Mouse (Mus musculus): Measurements from ENCODE around the gene Tenm4. TPM values are rescaled to one million over a fixed set of nuclear protein-coding genes. Genes with fewer than 3 reads are reported as not detected.

Gene Tenm4
- total RNA-seq, 2 experiments from 2014 or later, result 111 to 131 TPM

DNA sequence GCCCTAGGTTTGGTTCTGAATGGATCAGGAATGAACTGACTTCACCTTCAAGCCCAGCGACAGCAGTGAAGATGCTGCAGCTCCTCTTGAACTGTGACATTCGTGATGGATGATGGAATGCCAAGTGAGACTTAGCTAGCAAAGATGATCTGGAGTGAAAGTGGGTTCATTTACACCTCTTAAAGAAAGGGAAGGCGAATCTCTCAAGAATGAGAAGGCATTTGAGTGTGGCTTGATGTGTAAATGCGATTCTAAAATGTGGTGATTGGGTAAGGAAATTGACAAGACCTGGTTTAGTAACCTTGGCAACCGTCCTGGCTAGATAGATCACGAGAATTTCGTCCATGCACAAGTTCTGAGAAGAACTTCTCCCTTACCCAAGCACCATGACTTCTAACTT, 321.6 kb downstream of the Tenm4 start:
- no peak for DNase-seq (ENCODE audit: low spot score in 2 of 2)
- H3K4me3 ChIP-seq, result no peak overlapping the region
- H3K27ac ChIP-seq, result no peak overlapping the region
- TF ChIP-seq CTCF (conservative IDR thresholded peaks at IDR 0.05), result no peak

- Histone ChIP-seq H3K4me3 (no peak overlapping the region), H3K27ac (no peak overlapping the region)
- DNase-seq (ENCODE audit: low spot score in 2 of 2), result no peak
- TF ChIP-seq CTCF (conservative IDR thresholded peaks at IDR 0.05), result no peak
Measured at GRCm38 (mm10) chr7:96494057-96494456, 323.0 kb downstream of the Tenm4 start.

DNA sequence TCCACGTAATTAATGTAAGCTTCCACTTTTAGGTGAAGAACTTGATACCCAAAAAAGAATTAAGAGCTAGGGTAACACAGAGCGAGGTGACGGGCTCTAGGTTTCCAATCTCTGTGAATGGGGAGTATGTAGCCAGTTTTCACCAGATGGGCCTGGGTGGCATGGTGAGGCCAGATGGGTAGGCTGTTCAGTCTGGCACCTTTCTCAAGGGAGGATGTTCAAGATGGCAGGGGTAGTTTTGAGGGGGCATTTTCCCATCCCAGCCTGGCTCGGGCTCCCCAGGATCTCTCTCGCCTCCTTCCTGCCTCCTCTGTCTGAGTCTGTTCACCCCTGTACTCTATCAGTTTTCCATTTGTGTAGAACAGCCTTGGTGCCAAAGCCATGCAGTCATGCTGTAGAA, 329.1 kb downstream of the Tenm4 start:
- no peak overlapping the region for H3K27ac ChIP-seq
- TF ChIP-seq CTCF (conservative IDR thresholded peaks at IDR 0.05), result no peak
- no peak overlapping the region for H3K4me3 ChIP-seq
- DNase-seq (ENCODE audit: low spot score in 2 of 2), result peak; percentile 31 to 39

DNA sequence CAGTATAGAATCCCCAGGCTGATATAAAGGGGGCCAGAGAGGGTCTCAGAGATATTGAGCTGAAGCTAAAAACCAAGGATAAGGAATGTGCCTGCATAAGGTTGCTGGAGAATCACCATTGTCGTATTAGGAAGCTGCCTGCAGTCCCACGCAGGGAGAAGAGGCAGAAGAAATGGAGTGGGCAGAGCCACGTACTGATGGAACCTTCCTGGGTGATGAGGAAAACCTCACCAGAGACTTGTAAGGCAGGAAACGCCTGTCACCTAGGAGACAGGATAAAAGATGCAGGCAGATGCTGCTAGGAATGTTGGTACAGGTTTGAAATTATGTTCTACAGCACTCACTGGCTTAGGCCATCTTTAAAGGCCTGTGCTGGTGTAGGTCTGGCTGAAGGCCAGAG, 329.8 kb downstream of the Tenm4 start:
- H3K4me3 ChIP-seq, result no peak overlapping the region
- no peak for DNase-seq (ENCODE audit: low spot score in 2 of 2)
- no peak for TF ChIP-seq CTCF (conservative IDR thresholded peaks at IDR 0.05)
- no peak overlapping the region for H3K27ac ChIP-seq

GRCm38 (mm10) chr7:96502321-96502973, 331.4 kb downstream of the Tenm4 start:
- TF ChIP-seq CTCF (conservative IDR thresholded peaks at IDR 0.05), result no peak

DNA sequence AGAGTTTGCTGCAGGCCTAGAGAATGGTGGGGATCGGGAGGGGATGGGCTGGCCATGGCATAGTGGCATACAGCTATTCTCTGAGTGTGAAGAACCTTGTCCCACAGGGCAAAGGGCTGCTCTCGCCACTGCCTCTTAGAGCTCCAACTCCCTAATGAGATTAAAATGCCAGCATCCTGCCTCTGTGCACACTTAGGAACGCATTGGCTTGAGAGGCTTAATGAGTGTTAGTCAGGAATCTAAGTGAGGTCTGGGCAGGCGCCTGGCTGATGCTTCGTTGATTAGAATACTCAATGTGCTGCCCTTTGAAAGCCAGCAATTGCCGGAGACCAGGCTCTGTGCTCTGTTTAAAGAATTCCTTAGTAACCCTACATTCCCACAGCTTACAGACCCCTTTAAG, 334.5 kb downstream of the Tenm4 start:
- DNase-seq (ENCODE audit: low spot score in 2 of 2), result peak in 1 of 2 experiments; percentile 17
- no peak overlapping the region for H3K4me3 ChIP-seq
- TF ChIP-seq CTCF (conservative IDR thresholded peaks at IDR 0.05), result no peak
- no peak overlapping the region for H3K27ac ChIP-seq

More at GRCm38 (mm10) chr7:96502321-96502973, 331.4 kb downstream of the Tenm4 start:
- DNase-seq (ENCODE audit: low spot score in 2 of 2), result no peak
- no peak overlapping the region for H3K27ac ChIP-seq
- H3K4me3 ChIP-seq, result no peak overlapping the region

DNA sequence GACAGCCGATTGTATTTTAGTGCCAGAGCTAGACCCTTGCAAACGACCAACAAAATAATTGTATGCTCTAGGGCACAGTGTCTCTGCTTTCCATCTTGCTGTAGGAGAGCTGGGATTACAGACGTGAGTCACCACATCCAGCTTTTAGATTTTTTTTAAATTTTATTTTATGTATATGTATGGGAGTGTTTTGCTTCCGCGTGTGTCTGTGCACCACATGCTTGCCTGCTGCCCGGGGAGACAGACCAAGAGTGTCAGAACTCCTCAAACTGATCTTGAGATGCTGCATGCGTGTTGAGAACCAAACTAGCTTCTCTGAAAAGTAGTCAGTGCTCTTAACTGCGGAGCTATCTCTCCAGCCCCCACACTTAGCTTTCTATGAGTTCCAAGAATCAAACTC, 336.0 kb downstream of the Tenm4 start:
- Histone ChIP-seq H3K27ac (no peak overlapping the region), H3K4me3 (no peak overlapping the region)
- no peak for DNase-seq (ENCODE audit: low spot score in 2 of 2)
- no peak for TF ChIP-seq CTCF (conservative IDR thresholded peaks at IDR 0.05)

- no peak overlapping the region for H3K27ac ChIP-seq
- no peak for TF ChIP-seq CTCF (conservative IDR thresholded peaks at IDR 0.05)
- DNase-seq (ENCODE audit: low spot score in 2 of 2), result no peak
- H3K4me3 ChIP-seq, result no peak overlapping the region
Measured at GRCm38 (mm10) chr7:96510396-96510795, 339.4 kb downstream of the Tenm4 start.

- no peak for TF ChIP-seq CTCF (conservative IDR thresholded peaks at IDR 0.05)
- no peak overlapping the region for H3K4me3 ChIP-seq
- no peak overlapping the region for H3K27ac ChIP-seq
- no peak for DNase-seq (ENCODE audit: low spot score in 2 of 2)
Measured at GRCm38 (mm10) chr7:96511018-96511609, 340.1 kb downstream of the Tenm4 start.

DNA sequence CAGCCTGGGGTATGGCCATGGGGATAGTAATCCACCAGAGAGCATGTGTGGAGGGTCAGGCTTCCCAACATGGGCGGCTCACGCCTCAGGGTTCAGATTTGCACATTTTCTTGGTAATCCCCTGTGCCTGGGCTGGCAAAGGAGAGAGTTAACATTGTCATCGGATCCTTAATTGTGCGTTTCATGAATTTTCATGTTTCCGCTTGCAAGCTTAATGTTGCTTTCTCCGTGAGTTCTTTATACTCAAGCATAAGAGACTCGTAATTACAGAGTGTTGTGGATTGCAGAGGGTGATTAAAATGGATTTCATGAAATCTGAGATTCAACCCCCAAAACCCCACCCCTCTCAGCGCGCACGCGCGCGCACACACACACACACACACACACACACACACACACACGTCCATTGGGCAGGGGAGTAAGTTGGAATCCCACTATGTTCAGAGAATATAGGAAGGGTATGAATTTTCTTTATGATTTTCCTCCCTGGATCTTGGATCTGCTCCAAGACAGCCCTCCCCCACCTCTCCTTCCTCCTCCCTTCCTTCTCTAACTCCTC, 341.0 kb downstream of the Tenm4 start:
- TF ChIP-seq CTCF (conservative IDR thresholded peaks at IDR 0.05), result no peak
- no peak for DNase-seq (ENCODE audit: low spot score in 2 of 2)
- H3K4me3 ChIP-seq, result no peak overlapping the region
- no peak overlapping the region for H3K27ac ChIP-seq

GRCm38 (mm10) chr7:96519216-96519615, 348.2 kb downstream of the Tenm4 start:
- DNase-seq (ENCODE audit: low spot score in 2 of 2), result peak in 1 of 2 experiments; percentile 36
- H3K27ac ChIP-seq, result no peak overlapping the region
- H3K4me3 ChIP-seq, result no peak overlapping the region
- peak; percentile 97 for TF ChIP-seq CTCF (conservative IDR thresholded peaks at IDR 0.05)

GRCm38 (mm10) chr7:96521956-96522355, 350.9 kb downstream of the Tenm4 start:
- peak; percentile 48 to 76 for DNase-seq (ENCODE audit: low spot score in 2 of 2)
- no peak for TF ChIP-seq CTCF (conservative IDR thresholded peaks at IDR 0.05)
- Histone ChIP-seq H3K4me3 (no peak overlapping the region), H3K27ac (no peak overlapping the region; the same call in 1 of the 2 replicates)

DNA sequence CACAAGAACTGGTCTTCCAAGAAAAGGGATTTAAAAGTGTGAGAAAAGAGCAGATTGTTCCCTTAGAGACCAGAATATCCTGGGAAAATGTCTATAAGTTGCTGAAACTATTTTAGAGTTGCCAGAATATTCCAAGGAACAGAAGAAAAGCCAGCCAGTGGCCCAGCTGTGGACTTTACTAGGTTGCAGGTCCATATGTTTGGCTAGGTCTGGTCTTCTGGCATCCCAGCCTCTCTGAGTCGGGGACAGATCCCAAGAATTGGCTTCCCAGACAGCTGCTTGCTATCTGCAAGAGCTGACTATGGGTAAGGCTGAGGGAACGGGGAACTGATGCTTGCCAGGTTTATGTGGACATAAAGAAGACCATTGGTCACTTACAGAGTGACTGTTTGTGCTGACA, 352.6 kb downstream of the Tenm4 start:
- Histone ChIP-seq H3K4me3 (no peak overlapping the region), H3K27ac (no peak overlapping the region)
- no peak for DNase-seq (ENCODE audit: low spot score in 2 of 2)
- no peak for TF ChIP-seq CTCF (conservative IDR thresholded peaks at IDR 0.05)
